Mouse (Mus musculus): ENCODE data around the gene Acacb.

DNA sequence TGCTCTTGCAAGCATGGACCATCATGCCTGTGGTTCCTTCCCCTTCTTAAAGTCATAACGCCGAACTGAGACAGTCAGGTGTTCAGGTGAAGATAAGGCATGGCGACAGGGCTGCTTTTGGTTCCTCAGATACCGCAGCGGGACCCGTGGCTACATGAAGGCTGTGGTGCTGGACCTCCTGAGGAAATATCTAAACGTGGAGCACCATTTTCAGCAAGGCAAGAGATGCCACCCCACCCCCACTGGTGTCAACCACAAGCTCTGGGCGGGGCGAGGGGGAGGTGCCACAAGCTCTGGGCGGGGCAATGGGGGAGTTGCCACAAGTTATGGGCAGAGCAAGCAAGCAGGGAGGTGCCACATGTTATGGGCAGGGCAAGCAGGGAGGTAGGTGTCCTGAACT lies 66.8 kb downstream of the Acacb start:
- TF ChIP-seq CTCF (IDR thresholded peaks at IDR 0.05; ENCODE audit: control insufficient read depth, insufficient read depth, insufficient replicate concordance, low read depth, low read length) (no peak), POLR2A (IDR thresholded peaks at IDR 0.05; ENCODE audit: control insufficient read depth, low read depth, low read length) (no peak)

All from testis, adult 2 months (tissue).